ENCODE assay signal across 8 mouse cellular contexts in the genomic region with DNA sequence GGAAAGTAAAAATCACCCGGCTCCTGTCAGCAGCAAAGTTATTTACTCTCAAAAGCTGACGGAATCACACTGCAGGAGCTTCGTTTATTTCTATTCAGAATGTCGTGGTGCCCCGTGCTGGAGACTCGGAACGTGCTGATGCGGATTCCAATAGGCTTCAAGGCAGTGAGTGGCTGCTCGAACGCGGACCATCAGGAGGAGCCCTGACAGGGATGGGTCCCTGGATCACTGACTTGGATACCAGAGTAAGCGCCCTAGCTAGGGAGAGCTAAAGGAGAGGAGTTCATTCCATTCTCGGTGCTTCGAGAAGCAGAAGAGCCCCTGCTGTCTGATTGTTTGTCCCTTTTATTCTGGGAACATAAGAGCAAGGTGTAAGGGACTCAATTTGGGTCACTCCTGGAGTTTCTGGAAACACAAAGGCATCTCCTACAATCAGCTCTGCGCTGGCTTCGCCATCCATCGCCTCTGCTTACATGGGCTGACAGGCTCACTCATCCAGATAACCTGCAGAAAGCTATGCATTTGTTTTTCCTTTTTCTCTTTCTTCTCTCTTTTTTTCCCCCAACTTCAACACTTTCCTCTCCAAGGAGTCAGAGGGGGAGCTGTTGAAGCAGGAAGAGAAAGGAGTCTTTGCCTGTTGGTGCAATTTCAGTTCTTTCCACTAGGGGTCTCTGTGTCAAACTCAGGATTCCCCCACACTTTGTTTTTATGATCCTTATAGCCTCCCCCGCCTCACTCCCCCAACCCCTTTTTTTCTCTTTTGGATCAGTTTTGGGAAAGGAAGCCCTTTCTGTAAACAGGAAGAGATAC.
DNase-seq lines count a peak whose midpoint lies in the region; ATAC-seq and TF ChIP-seq lines count a peak whose summit lies in the region.

No protein-coding gene starts in this region.

- peak; percentile 48 for ATAC-seq in frontal cortex, adult (ENCODE audit: low TSS enrichment)
- peak; percentile 47 for ATAC-seq in Patski
- ATAC-seq in midbrain, embryonic 11.5 days (ENCODE audit: low FRiP score), result peak; percentile 34; the same call in 1 of the 2 replicates
- no peak for ATAC-seq in erythroid progenitor cell, adult 5-6 weeks (replicated peaks; ENCODE audit: low FRiP score, poor library complexity, severe bottlenecking)

- no peak overlapping the region for H3K27ac ChIP-seq in embryonic facial prominence, embryonic 10.5 days (replicated peaks)
- no peak overlapping the region for H3K27ac ChIP-seq in midbrain, embryonic 11.5 days (ENCODE audit: low read depth, low read length)

- POLR2A ChIA-PET in Patski (lab: Charles Lee), result no interaction called here

- in situ Hi-C loops in Patski (cut with MboI; ENCODE audit: low pct_unique_long_range_greater_than_20kb), result no loop called here

- H3K4me2 ChIP-seq in midbrain, embryonic 11.5 days, result peak overlapping the region; percentile 36

- peak overlapping the region; percentile 36 for H3K4me3 ChIP-seq in embryonic facial prominence, embryonic 10.5 days
- no peak overlapping the region for H3K4me3 ChIP-seq in midbrain, embryonic 11.5 days (ENCODE audit: low read depth, low read length)

- H3K4me1 ChIP-seq in embryonic facial prominence, embryonic 10.5 days, result peaks cover 28% of the 10 kb centered on the region
- H3K4me1 ChIP-seq in midbrain, embryonic 11.5 days (ENCODE audit: control insufficient read depth, insufficient read depth, low read length), result peaks cover 11% of the 10 kb centered on the region

- 0 out of 2 replicates have a peak overlapping the region, but pooled peaks have one; percentile 25 for H3K9ac ChIP-seq in midbrain, embryonic 11.5 days (ENCODE audit: low read length)

- CTCF ChIA-PET in Patski (lab: Charles Lee), result interaction anchor here (0.7 to 1.7 kb wide), 10 partner anchors 10 to 546 kb away, joined by 3 to 6 read pairs (median 3); no protein-coding TSS in a partner anchor

- H3K9me3 ChIP-seq in embryonic facial prominence, embryonic 10.5 days, result no peaks in the 10 kb centered on the region
- no peaks in the 10 kb centered on the region for H3K9me3 ChIP-seq in midbrain, embryonic 11.5 days (ENCODE audit: control insufficient read depth, low read length)

- intact Hi-C loops in heart, postnatal 10 days (cut with DNase I), result loop anchor here (2.0 to 10.0 kb wide), 3 partner anchors 212 to 885 kb away; no protein-coding TSS in a partner anchor

- H3K27me3 ChIP-seq in Patski, result peaks cover 2% of the 10 kb centered on the region
- peaks cover 43% of the 10 kb centered on the region for H3K27me3 ChIP-seq in embryonic facial prominence, embryonic 10.5 days (replicated peaks; ENCODE audit: low read depth, poor library complexity, severe bottlenecking)
- no peaks in the 10 kb centered on the region for H3K27me3 ChIP-seq in midbrain, embryonic 11.5 days (ENCODE audit: control insufficient read depth, insufficient read depth, low read length)

- 7% methylated on average over 18 of the region's 18 CpGs for WGBS in embryonic facial prominence, embryonic 10.5 days
- 5% methylated on average over 18 of the region's 18 CpGs for WGBS in midbrain, embryonic 11.5 days

- no peak for DNase-seq in frontal cortex, postnatal 25 days (ENCODE audit: low spot score in 2 of 2)
- DNase-seq in Patski (ENCODE audit: low read depth, low spot score), result peak; percentile 1
- peak; percentile 47 for DNase-seq in embryonic facial prominence, embryonic 10.5 days (ENCODE audit: low spot score)
- peak; percentile 70 to 79 for DNase-seq in heart, postnatal 10 days
- peak; percentile 45 for DNase-seq in kidney, postnatal 14 days
- DNase-seq in midbrain, embryonic 11.5 days (ENCODE audit: low spot score, missing footprints), result peak; percentile 96

- no peaks in the 10 kb centered on the region for H3K36me3 ChIP-seq in embryonic facial prominence, embryonic 10.5 days (replicated peaks)
- no peaks in the 10 kb centered on the region for H3K36me3 ChIP-seq in midbrain, embryonic 11.5 days (ENCODE audit: control insufficient read depth, insufficient read depth, low read length)

- TF ChIP-seq CTCF in Patski (IDR thresholded peaks at IDR 0.05), result peak; percentile 81

Comparison
In these comparisons a context has a peak if more than half of its experiments do, and no peak if none do; other contexts are left out.
1. DNase-seq: peak in Patski (single experiment), embryonic facial prominence, embryonic 10.5 days (single experiment), heart, postnatal 10 days (2 of 2), kidney, postnatal 14 days (single experiment) and midbrain, embryonic 11.5 days (single experiment); none in frontal cortex, postnatal 25 days (0 of 2).